Mouse (Mus musculus): Measurements from ENCODE around the gene Sulf2.
A peak's percentile ranks its signal among the peaks of the same experiment; 100 is the strongest.

The Sulf2 gene

DNA sequence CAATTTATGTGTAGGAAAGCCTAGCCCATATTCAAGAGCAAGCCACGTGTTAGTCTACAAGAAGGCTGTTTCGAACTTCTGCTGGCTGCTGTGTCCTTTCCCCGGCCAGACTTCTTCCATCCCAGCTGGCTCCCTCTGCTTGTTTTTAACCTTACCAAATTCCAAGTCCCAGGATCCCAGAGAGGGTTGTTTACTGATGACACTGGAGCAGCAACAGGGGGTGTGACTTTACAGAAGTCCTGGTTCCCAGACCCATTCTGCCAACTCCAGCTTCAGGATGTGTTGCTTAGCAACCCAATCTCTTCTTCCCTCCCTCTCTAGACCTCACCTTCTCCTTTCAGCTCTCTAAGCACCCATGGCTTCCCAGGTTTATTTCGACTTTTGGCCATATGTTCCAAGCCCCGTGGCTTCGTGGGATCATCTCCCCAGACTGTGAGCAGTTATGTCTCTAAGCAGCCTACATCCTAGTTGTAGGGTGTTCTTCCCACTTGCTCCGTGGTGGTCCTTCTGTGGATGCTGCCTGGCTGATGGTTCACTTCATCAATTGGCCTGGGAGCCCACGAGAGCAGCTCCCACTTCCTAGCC is 20.2 kb upstream of the Sulf2 start:
- DNase-seq (ENCODE audit: low read depth), result no peak

DNA sequence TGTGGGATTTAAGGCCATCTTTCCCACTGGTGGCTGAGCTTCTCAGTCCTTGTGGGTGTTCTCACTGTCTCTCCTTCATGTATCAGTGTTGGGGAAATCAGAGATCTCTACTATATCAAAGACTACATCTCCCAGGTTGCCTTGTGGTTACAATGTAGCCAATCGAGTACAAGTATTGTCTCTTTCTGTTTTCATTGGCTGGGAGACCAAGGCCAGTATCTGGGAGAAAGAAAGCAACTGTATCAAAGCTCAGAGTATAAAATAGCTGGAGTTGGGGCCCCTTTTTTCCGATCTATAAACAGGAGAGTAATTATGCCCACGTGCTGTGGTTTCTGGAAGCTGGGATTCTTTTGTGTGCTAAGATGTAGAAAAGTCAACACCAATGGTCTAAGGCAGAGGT is 19.7 kb upstream of the Sulf2 start:
- DNase-seq (ENCODE audit: low read depth), result no peak

DNA sequence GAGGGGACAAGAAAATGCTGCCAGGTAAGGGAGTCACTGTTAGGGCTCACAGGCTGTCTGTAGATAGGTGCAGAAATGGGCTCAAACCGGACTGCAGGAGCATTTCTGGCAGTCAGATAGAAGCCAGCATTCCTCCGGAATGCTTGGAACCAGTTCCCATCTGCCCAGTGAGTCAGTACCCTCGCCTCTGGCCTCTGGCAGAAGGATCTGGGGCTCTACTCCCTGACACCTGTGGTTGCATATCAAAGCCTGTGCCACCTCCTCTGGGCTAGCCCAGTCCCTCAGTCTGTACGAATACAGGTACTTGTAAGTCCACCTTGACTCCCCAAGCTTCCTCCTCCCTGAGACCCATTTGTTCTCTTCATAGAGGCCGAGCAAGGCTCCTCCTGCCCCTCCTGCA is 17.7 kb upstream of the Sulf2 start:
- DNase-seq (ENCODE audit: low read depth), result no peak

- DNase-seq (ENCODE audit: low read depth), result no peak
Measured at GRCm38 (mm10) chr2:166170173-166170572, 14.7 kb upstream of the Sulf2 start.

- DNase-seq (ENCODE audit: low read depth), result no peak
Measured at GRCm38 (mm10) chr2:166168868-166169267, 13.4 kb upstream of the Sulf2 start.

- peak; percentile 10 for DNase-seq (ENCODE audit: low read depth)
Measured at GRCm38 (mm10) chr2:166167387-166167786, 11.9 kb upstream of the Sulf2 start.

- DNase-seq (ENCODE audit: low read depth), result no peak
Measured at GRCm38 (mm10) chr2:166165396-166165795, 9.9 kb upstream of the Sulf2 start.

DNA sequence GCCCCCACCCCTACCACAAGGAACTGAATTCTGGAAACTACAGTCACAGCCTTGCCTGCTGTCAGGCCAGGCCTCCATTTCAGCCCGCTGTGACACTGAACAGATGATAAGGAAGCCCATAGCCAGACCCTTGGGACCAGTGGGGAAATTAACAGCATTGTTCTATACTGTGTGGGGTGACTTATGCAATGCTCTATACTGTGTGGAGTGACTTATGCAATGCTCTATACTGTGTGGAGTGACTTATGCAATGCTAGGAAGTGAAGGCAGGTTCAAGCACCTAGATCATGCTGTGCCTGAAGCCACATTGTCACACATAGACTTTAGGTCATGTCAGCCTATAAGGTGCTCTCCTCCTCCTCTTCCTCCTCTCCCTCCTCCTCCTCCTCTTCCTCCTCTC is 9.1 kb upstream of the Sulf2 start:
- no peak for DNase-seq (ENCODE audit: low read depth)

GRCm38 (mm10) chr2:166163917-166164316 is 8.5 kb upstream of the Sulf2 start:
- DNase-seq (ENCODE audit: low read depth), result no peak

- DNase-seq (ENCODE audit: low read depth), result no peak
Measured at GRCm38 (mm10) chr2:166163252-166163651, 7.8 kb upstream of the Sulf2 start.

GRCm38 (mm10) chr2:166162160-166162559 is 6.7 kb upstream of the Sulf2 start:
- no peak for DNase-seq (ENCODE audit: low read depth)

GRCm38 (mm10) chr2:166159276-166159675 is 3.8 kb upstream of the Sulf2 start:
- no peak for DNase-seq (ENCODE audit: low read depth)

- DNase-seq (ENCODE audit: low read depth), result no peak
Measured at GRCm38 (mm10) chr2:166157767-166158561, 2.5 kb upstream of the Sulf2 start.

GRCm38 (mm10) chr2:166157144-166157543 is 1.7 kb upstream of the Sulf2 start:
- DNase-seq (ENCODE audit: low read depth), result no peak

DNA sequence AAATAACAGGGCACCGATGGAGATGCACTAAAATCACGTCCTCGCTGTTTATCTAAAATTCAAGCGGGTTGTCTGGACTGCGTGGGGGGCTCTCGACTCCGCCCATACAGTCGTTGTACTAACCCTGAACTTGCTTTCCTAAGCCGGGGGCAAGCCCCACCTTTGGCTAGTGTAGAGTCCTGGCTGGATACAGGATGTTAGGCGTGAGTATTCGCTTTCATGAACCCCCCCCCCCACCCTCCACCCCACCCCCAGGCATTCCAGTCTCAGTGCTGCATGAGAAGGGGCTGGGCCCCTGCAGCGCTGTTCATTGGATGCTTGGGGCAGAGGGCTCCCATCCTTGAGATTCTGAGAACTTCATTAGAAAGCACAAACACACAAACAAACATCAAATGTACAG is 659 bp upstream of the Sulf2 start:
- no peak for DNase-seq (ENCODE audit: low read depth)

DNA sequence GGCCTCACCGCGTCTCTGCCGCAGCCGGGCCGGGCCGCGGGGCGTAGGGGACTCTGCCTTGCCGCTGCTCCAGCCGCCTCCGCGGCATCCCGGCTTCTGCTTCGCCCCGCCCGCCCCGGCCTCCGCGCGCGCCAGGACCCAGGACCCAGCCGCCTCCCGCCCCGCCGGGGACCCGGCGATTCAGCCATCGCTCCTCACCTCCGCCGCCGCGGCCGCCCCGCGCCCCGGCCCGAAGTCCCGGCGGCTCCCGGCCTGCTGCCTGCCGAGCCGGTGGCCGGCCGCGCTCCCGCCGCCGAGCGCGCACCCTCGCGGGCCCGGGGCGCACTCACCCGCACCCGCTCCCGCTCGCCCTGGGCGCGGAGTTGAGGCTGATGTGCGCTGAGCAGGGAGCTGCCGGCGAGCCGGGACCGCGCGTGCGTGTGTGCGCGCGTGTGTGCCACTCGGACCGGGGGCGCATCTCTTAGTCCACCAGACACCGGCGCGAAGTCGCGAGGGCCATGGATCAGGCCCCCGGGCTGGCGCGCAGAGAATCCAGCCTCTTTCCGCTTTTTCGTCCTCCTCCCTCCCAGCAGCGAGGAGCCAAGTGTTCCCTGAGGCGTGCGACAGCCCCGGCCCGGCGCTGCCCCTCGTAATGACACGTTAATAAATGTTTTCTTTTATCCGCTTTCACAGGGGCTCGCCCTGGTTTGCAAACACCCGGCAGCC is 562 bp downstream of the Sulf2 start:
- no peak for DNase-seq (ENCODE audit: low read depth)

DNA sequence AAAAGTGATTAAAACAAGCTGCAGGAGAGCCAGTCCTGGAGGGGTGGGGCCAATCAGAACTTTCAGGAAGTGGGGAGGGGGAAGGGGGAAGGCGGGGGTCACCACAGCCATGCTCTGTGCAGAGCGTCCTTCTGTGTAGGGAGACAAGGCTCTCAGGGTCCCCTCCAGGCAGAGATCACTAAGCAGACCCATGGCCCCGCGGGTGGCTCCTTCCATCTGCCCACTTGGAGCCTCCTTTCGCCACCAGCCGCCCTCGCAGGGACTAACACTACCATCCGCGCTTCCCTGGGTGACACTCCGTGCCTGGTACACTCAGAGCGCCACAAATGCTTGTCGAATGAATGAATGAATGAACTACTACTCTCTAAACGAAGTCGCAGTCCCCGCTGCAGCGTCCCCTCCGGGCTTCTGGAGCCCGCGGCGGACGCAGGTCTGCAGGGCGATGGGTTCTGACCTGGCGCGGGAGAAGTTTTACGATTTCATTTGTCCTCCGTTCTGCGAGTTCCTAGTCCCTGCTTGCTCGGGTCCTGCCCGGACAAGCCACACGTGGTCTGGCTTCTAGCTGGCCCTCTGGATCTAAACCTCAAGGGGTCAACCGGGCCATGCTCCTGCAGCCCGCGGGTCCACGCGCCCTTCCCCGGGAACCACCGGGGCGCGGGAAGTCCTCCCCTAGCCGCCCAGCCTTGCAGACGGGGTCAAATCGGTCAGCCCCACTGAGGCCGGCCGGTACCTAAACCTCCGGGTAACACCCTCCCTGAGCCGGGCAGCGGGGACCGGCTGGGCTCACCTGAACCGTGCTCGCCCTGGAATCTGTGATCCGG is 1.4 kb downstream of the Sulf2 start:
- DNase-seq (ENCODE audit: low read depth), result no peak

DNA sequence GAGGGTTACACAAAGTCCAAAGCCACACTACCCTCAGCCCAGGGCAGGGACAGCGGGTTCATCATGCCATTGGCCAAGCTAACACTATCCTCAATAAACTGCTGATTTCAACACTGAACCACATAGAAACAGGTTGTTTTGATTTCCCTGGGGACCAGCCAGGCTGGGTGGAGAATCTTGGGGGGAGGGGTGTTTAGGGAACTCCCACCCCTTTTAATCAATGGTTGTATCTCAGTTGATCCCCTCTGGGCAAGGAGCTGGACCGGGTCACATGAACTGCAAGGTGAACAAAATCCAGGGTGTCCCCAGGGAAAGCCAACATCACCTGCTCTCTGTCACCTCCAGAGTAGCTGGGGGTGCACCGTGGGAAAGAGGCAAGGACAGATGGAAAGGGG is 2.1 kb downstream of the Sulf2 start:
- no peak for DNase-seq (ENCODE audit: low read depth)

- no peak for DNase-seq (ENCODE audit: low read depth)
Measured at GRCm38 (mm10) chr2:166152734-166153398, 2.6 kb downstream of the Sulf2 start.

DNA sequence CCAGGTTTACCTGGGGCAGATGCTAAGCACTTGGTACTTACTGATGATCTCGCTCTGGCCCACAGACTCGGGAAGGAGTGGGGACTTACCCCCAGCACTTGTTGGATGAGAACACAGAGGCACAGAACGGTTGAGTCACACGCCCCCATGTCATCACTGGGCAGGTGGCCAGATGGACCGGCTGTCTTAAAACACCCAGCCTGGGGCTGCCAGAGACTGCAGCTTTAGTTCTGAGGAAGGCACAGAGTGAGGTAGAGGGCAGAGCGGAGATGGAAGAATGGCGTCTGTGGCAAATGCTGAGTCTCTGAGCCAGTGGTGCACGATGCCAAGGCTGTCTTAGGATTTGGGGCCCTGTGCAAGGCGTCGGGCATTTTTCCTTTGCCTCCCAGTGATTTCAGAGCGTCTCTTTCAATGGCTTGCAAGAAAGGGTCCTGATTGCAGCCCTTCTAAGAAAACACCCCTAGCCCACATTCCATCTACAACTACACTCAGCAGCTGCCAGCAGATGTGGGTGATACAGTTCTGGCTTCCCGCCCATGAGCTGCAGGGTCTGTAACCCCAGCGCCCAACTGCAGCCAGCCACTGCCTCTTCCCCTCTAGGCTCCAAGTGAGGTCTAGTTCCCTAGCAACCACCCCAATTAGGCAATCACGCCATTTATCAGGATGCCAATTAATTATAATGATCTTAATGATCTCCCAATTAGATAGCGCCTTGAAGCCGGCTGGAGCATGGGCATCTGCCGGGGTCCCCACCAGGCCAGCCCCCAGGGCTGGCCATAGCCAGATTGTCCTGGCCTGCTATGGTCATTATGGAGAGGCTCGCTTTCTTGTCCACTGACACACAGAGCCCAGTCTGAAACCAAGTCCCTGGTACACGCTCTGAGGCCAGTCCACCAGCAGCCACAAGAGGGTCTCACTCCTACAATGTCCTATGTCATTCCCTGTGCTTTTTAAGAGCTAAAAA is 3.7 kb downstream of the Sulf2 start:
- no peak for DNase-seq (ENCODE audit: low read depth)

GRCm38 (mm10) chr2:166150584-166150983 is 4.9 kb downstream of the Sulf2 start:
- no peak for DNase-seq (ENCODE audit: low read depth)

Measured in 416B (cell line).